Mouse (Mus musculus): Measurements from ENCODE around the gene Rnf207.

Gene Rnf207

GRCm38 (mm10) chr4:152294188-152294929 lies 24.4 kb downstream of the Rnf207 start:
- DNase-seq (ENCODE audit: low read depth, low spot score), result no peak

GRCm38 (mm10) chr4:152292102-152292765 lies 26.6 kb downstream of the Rnf207 start:
- no peak for DNase-seq (ENCODE audit: low read depth, low spot score)

GRCm38 (mm10) chr4:152291562-152291961 lies 27.2 kb downstream of the Rnf207 start, which contains the start of gene Hes3:
TSS of gene Hes3 (minus strand) at chr4:152291662.
- DNase-seq (ENCODE audit: low read depth, low spot score), result no peak

- no peak for DNase-seq (ENCODE audit: low read depth, low spot score)
These were observed 27.8 kb downstream of the Rnf207 start for GRCm38 (mm10) chr4:152290991-152291390.

GRCm38 (mm10) chr4:152290385-152290784 lies 28.4 kb downstream of the Rnf207 start:
- DNase-seq (ENCODE audit: low read depth, low spot score), result peak; percentile 31

- no peak for DNase-seq (ENCODE audit: low read depth, low spot score)
These were observed 30.3 kb downstream of the Rnf207 start for GRCm38 (mm10) chr4:152288398-152288945.

- no peak for DNase-seq (ENCODE audit: low read depth, low spot score)
These were observed 31.3 kb downstream of the Rnf207 start for GRCm38 (mm10) chr4:152287317-152288120.

- no peak for DNase-seq (ENCODE audit: low read depth, low spot score)
These were observed 31.9 kb downstream of the Rnf207 start for GRCm38 (mm10) chr4:152286887-152287286.

- no peak for DNase-seq (ENCODE audit: low read depth, low spot score)
These were observed 32.6 kb downstream of the Rnf207 start for GRCm38 (mm10) chr4:152286183-152286582.

GRCm38 (mm10) chr4:152285505-152285904 lies 33.3 kb downstream of the Rnf207 start:
- peak; percentile 53 for DNase-seq (ENCODE audit: low read depth, low spot score)

- DNase-seq (ENCODE audit: low read depth, low spot score), result peak; percentile 84
These were observed 35.4 kb downstream of the Rnf207 start for GRCm38 (mm10) chr4:152283186-152283950.

- peak; percentile 36 for DNase-seq (ENCODE audit: low read depth, low spot score)
These were observed 36.1 kb downstream of the Rnf207 start for GRCm38 (mm10) chr4:152282721-152283120.

GRCm38 (mm10) chr4:152281601-152282000 lies 37.2 kb downstream of the Rnf207 start:
- DNase-seq (ENCODE audit: low read depth, low spot score), result no peak

- no peak for DNase-seq (ENCODE audit: low read depth, low spot score)
These were observed 39.8 kb downstream of the Rnf207 start for GRCm38 (mm10) chr4:152278986-152279385.

GRCm38 (mm10) chr4:152277916-152278315 lies 40.9 kb downstream of the Rnf207 start:
- DNase-seq (ENCODE audit: low read depth, low spot score), result no peak

- DNase-seq (ENCODE audit: low read depth, low spot score), result no peak
These were observed 42.1 kb downstream of the Rnf207 start for GRCm38 (mm10) chr4:152276389-152277347.

GRCm38 (mm10) chr4:152274681-152275131 lies 44.1 kb downstream of the Rnf207 start:
- DNase-seq (ENCODE audit: low read depth, low spot score), result no peak

GRCm38 (mm10) chr4:152273621-152274236 lies 45.1 kb downstream of the Rnf207 start, which contains the start of gene Gpr153:
TSS of gene Gpr153 (plus strand) at chr4:152274232.
- no peak for DNase-seq (ENCODE audit: low read depth, low spot score)

GRCm38 (mm10) chr4:152273191-152273590 lies 45.6 kb downstream of the Rnf207 start:
- no peak for DNase-seq (ENCODE audit: low read depth, low spot score)

All from A20 (cell line).